Mouse (Mus musculus) ovary, adult 18-20 months (tissue): ENCODE measurements at regions not wholly inside any gene's neighbourhood (a gene's known extent, or its start where the extent isn't known, plus 50 kb on each side); places are given as distances from the start of the nearest gene placed in this dataset.

Experiments used
- DNase-seq: peaks from one replicate; pipeline ENCODE4 v3.0.0; 2022; ENCODE audit warnings: low spot score, mixed read lengths

DNA sequence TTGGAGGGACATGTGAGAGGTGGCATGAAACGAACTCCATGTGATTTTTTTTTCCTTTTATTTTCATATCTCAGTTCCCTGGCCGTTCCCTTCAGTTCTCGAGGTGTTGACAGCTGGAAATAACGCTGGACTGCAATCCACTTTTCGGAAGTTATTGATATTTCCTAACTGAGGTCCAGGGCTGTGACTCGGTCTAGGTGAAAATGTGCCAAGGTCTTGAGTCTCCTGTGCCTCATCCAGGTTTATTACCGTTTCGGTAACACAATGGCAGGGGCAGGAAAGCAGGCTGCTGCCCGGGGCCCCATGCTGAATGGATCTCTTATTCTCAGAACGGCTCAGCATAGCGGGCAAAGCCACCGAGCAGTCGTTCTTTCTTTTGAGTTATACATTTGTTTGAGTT is 844.7 kb upstream of the Car8 start:
- no peak for DNase-seq

DNA sequence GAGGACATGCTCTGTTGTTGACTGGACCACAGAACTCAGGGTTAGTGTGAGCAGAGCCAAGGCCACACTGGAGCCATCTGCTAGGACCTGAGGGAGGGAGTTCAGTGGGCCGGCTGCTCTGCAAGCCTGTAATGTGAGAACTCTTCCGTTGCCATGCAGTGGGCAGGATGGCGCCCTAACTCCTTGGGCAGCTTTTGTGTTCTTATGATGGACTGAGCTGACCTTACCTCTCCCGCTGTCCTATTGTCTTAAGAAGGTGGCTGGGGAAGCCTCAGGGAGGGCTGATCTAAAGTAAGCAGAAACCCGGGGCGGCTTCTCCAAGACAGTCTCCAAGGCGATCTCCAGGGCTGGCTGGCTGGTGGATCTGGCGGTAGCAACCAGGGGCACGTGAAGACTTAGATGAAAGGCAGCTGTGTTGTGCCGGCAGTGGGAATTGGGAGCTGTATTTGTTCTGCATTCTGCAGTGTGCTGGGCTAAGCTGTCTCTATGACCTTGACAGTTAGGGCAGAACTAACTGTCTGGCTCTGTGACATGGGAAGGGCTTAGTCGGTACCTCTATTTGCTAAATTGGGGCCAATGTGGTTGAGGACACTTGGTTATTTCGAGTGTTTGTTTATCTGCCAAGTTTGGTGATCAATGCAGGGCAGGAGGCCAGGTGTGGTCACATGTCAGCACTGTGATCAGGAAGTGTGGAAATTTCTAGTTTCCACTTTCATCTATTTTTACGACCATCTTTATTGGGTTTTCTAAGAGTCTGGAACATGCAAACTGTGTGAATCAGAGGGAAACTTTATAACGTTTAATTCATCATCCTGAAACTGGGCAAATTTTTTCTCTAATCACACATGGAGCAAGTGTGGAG is 843.1 kb upstream of the Car8 start:
- DNase-seq, result peak; percentile 38

DNA sequence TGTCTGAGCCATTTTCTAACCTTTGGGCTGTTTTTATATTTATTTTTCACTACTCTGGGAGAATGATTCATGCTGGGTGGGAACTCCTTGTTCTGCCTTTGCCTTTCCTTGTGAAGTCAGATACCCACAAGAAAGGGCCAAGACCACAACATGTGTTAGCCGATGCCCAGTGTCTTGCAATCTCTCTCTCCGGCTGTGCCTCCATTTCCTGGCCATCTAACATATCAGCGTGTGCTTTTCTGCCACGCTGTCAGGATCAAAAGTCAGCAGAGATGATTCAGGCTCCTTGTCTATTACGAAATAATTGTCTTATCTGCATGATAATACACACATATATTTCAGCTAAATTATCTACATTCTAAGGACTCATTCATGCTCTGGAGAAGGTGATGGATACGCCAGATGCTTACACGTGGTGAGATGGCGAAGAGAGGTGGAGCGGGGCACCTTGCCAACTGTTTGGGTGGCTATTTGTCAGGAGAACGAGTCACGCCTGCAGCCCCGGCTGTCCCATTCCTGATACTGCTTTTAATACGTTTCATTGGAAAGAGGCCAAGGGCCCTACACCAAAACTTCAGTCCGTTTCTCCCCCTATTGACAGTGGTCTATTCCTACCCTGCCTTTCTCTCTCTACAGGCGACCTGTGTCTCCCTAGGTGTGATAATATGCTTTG is 842.1 kb upstream of the Car8 start:
- no peak for DNase-seq

DNA sequence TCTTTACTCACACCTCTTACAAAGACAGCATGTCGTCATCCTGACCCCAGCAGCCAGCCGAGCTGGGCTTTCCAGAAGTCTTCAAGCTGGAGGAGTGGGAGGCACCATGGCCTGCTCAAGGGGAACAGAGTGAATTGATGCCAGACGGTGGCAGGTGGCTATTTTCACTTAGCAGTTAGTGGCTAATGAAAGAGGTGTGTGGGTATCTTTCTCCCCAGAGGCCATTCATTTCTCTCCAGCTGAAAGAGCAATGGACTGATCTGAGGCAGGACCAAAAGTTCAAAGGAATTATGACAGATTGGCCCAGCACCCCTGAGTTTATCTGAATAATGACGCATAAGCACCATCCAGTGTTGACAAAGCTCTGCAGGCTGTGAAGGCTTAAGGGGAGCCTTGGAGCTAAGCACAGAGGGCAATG is 841.0 kb upstream of the Car8 start:
- no peak for DNase-seq

DNA sequence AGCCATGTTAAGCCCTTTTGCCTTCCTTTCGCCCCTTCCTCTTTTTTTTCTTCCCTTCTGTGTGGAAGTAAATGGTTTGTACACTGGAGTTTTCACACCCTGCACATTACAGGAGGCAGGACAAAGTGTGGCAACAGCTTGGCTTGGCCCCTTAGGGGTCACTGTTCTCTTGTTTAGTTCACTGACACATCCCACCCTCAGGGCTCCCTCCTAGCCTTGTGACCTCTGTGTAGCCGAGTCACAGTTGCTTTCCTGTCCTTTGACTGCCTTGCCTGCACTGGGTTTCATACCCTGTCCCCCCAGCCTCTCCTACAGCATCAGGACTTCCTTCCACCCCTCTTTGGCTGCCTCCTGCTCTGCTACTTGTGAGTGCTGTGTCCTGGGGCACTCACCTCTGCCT is 835.6 kb upstream of the Car8 start:
- DNase-seq, result no peak

DNA sequence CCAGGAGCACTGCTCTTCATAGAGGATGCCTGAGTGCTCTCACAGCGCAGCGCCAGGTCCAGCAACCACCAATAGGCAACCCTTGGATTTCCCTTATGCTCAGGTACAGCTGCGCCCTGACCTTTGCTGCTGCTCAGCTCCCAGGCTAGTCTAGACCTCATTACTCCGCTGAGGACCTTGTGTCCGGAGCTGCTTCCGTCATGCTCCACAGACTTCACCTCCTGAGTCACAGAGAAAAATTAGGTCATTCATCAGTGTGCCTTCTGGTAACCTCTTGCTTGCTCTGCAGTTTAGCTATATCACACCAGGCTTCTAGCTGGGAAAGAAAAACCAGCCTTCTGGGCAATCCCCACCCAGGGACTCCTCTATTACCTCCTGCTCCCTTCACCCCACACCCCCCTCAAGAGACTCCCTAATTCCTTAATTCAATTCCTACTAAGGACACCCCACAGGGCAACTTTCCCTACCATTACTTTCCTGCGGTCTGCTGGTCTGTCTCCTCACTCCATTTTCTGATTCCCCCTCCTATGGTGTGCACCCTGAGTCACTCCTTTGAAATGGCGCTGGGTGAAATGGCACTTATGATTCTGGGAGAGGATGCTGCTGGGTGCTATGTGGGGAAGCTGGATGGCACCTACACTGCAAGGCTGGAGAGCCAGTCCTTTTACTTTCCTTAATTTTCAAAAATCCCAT is 835.0 kb upstream of the Car8 start:
- DNase-seq, result no peak

DNA sequence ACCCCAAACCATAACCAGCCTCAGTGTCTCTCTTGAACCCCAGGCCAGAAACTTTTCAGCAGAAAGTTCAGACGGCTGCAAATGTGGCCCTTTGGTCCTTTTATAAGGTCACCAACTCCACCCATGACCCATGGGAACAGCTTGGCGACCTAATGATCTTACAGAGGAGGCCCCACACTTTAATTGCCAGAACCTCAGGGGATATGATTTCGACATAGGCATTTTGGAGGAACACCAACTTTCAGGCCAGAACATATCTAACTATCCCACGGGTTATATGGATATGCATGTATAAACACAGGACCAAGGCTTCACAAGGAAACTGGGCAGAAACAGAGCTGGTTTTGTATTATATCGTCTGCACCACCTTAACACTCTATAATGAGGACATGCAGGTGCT is 833.5 kb upstream of the Car8 start:
- DNase-seq, result no peak

DNA sequence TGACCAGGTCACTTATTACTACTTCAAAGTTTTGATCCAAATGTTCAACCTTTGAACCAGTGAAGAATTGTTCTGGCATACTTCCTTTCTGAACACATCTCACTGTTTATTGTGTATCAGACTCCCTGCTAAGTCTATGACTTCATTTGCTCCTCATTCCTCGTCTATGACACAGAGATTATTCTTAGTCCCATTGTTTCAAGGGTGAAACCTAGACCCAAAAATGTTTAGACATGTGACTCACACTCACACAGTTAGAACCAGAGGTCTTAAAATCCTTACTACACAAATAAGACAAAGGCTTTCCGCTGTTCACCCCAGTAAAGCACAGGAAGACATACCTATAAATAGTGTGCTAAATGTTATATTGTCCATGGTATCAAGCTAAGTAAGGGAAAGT is 829.0 kb upstream of the Car8 start:
- DNase-seq, result no peak

DNA sequence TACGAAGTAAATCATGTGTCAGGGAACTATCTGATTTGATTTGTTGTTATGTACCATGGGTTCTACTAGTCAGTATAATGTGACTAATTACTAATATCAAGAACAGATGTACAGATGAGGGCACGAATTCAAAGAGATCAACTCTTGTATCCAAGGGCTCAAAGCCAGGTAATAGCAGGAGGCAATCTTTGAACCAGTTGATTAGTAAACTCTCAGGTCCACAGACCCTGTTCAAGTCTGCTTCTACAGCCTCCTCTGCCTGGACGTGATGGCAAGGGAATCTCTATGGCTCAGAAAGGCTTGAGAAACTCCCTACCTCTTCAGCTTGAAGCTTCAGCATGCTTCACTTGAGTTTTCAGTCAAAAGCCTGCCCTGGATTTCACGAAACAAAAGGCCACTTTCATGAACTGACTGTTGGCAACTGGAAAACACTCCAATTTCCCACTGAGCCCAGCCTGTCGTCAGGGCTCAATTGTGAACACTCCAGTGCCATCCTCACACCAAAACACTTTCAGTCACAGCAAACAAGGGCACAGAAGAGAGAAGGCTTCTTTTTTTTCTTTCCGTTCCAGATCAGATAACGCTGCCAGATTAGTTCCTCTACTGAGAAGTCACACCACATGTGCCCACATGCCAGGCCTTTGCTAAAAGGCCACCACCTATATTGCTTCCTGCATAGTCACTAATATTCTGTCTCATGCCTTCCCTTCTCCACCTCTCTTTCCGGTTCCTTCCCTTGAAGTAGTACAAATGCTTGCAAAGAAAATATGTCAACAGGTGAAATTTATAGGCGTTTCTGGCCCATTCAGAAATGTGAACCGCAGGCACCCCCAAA is 827.4 kb upstream of the Car8 start:
- DNase-seq, result no peak

DNA sequence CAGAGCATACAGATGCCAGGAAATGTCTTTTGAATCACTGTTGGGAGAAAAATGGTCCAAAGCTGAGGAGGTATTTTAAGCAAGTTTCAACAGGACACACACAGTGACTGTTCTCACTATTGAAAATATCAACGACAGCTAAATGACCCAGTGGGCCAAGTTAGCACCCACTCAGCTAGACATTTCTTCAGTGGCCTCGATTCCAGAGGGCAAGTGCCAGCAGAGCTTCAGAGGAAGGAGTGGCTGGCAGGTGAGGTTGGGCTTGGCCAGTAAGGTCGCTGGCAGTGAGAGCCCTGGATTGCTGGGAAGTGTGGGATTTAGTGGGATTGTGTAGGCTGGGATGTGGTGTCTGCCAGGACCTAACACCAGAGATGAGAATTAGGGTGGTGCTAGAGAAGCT is 823.1 kb upstream of the Car8 start:
- no peak for DNase-seq

DNA sequence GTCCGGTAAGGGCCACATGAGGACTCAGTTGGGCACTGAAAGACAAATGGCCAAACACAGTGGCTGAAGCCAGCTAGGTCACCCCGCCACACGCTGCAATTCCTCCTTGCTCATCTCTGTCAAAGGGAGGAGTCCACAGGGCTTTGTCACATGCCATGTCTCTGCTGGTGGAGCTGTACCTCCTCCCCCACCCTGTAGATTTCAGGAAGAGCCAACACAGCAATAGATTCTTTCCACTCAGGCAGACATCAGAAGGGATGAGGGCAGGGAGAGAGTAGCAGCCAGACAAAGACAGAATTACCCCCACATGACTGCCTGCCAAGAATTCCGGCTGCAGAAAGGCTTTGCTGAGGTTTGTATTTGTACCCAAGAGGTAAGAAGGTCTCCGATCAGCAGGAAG is 821.4 kb upstream of the Car8 start:
- no peak for DNase-seq

DNA sequence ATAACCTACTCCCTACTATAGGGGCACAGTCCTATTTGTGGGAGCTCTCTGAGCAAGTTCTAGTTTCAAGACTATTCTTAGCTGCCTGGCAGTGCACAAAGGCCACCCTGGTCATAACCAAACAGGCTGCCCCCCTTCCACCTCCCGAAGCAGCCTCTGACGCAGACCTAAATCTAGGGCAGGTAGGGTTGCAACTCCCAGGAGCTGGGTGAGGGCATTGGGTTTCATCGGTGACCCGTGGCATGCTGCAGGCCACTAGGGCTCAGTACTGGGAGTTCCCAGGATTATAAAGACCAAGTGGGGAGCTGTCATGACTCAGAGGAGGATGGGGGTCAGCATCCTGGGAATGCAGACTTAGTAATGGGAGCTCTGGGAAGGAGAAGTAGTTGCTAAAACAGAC is 818.8 kb upstream of the Car8 start:
- no peak for DNase-seq

DNA sequence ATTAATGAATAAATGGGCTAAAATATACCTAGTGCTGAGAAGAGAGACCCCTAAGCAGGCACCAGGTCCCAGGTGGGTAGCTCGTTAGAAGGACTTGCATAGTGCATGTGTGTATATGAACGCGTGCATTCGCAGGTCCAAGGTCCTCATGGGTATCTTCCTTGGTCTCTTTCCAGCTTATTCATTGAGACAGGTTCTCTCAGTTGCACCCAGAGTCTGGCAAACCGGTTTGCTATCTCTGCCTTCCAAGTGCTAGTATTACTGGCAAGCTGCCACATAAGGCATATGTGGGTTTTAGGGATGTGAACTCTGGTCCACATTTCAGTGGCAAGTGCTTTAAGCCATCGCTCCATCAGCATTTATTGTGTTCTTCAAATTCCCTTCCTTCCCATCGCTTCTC is 818.3 kb upstream of the Car8 start:
- no peak for DNase-seq

DNA sequence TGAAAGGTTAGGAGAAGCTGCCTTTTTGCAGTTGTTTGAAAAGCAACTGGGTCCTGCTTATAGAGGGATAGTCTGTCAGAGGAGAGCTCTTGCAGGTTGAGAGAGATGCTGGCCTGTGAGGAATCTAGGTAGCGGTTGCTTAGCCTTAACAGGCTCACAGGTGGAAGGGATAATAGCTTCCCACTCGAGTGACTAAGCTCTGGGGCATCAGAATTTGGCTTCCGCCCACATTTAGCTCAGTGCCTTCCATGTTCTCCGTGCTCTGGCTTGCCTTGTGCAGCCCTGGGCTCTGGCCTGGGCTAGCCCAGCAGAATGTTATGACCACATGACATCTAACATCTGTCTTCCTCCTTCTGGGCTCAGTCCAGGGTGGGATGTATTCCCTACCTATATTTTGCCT is 817.0 kb upstream of the Car8 start:
- DNase-seq, result no peak

DNA sequence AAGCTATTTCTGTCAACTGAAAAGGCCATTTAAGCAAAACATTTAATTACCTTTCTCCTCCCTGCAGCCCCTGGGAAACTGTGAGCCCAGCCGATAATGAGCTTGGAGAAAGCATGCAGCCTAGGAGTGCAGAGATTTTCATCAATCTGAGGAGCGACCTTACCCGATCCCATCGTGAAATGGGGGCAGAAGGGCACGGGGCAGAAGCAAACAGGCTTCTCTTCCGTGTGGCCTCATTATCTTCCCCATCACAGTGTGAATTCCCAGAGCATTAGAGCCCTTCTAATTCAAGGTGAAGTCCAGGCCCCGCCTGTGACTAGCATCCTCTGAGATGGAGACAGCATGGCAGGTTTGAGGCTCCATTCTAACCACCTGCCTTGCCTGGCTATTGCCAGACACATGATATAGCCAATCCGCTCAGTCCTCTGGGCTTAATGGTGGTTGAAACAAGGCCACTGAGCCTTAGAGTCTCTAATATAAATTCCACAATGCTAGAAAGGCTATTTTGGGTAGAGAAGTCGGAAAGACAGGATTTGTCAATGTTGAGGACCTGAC is 816.5 kb upstream of the Car8 start:
- DNase-seq, result no peak

DNA sequence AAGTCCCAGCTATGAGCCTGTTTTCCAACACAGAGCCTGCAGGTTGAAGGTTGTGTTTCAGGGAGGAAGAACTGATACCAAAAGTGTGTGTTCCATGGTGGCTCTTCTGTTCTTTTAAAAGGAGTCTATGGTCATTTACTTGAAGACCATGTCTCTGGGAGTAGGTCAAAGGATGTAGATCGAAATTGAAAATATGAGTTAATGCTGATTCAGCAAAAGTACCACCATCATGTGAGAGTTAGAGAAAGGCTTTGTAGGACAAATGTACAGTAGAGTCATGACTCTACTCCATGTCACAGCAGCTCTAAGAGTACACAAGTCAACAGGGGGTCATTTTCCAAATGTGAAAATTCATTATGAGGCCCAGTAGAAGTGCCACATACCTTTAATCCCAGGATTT is 810.0 kb upstream of the Car8 start:
- no peak for DNase-seq

DNA sequence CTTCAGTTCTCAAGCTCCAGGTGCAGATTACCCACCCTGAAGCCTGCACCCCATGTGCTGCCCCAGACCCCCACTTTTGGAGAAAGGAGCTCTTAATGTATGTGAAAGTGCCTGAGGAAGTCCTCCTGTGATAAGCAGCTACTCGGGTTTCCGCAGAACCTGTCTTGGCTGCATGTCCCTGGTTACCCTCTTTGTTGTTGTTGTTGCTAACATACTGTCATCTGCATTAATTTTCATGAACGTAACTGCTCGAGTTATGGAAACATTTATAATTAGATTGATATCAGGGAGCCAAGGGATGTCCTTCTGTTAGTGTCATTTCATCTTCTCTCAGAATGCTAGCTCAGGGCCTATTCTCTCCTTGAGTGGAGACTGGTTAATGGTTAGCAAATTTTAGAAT is 808.3 kb upstream of the Car8 start:
- DNase-seq, result no peak

DNA sequence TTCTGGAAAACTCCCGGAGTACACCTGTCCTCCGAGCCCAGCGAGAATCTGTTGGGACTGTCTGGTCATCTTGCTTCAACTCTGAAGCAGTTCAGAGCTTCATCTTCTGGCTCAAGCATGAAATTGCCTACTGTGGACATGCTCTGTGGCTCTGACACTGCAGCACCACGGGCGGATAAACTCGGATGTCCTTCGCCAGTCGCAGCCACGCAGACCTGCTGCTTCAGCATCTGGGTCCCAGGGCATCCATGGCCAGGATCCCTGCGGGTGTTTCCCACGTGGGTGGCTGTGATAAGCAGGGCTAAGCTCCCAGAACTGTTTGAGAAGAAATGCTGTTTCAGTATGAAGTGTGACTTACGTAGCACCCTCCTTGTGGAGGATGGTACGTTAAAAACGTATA is 807.6 kb upstream of the Car8 start:
- DNase-seq, result no peak

DNA sequence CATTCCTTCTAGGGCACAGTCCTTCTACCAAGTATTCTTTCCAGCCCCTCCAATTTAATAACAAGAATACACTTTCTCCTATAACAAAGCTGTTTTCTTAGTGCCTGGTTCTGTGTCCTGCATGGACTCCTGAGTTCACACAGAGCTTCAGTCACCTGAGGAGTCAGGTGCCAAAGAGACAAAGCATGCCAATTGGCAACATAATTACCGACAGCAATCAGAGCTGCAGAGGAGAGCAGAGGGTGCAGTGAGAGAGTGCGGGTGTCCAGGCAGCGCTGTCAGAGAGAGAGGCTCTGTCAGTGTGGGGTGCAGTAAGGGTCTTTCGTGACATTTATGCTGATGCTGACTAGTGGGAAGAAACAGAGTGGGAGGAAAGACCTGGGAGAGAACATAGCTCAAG is 807.2 kb upstream of the Car8 start:
- DNase-seq, result no peak

DNA sequence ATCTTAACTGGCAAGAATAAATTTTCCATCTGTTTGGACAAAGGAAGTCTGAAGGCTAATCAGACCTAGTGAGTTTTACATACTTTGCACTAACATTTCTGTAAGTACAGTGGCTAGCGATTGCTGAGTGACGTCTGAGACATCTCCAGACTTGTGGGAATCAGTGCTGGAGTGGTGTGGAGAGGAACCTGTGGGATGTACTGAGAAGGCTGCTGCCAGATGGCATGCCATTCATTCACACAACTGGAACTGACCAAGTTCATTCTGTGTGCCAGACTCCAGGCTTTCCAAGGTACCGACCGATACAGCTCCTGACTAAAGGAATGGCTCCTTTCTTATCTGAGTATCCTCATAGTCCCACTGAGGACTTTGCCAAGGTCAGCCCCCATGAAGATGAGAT is 797.2 kb upstream of the Car8 start:
- DNase-seq, result no peak

DNA sequence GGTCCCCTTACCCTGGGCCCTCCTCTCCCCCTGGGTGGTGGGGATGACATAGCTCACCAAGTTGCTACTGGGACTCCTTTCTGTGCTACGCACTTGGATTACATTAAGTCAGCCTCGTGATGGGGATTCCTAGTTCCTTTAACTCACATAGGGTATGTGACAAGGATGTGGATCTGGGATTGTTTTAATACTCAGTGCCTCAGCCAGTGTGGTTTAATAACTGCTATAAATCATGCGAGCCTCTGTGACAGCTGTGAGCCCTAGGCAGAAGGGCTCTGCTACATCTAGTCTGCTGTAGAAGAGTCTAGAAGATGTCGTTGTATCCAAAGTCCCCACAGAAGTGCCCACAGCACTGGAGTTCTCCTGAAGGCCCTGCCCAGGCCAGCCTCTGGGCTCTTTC is 796.5 kb upstream of the Car8 start:
- DNase-seq, result no peak

DNA sequence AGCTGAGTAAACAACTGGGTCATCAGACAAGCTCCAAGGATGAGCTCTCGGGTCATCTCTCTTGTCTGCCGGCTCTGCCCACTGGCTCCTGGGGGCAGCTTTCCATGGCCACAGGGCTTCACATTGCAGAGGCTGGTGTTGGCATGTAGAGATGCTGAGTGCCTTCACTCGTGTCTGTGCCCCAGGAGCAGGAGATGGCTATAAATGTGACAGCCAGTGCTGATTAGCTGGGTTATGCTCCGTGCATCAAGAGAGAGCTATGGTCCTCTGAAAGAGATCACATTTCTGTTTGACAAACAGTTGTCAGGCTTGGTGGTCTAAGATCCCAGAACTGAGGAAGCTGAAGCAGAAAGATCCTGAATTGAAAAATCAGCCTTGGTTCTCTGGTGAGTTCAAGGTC is 795.4 kb upstream of the Car8 start:
- DNase-seq, result no peak
